Mouse (Mus musculus) C2C12 (cell line): ENCODE measurements around the gene Zfp771. TPM values are rescaled to one million over a fixed set of nuclear protein-coding genes. Genes with fewer than 3 reads are reported as not detected.

Experiments
- H3K27me3 ChIP-seq: one replicate; pipeline ENCODE4 v1.6.1; 2011; ENCODE audit not compliant: control insufficient read depth, insufficient read depth, insufficient read length
- H3K36me3 ChIP-seq: one replicate; pipeline ENCODE4 v1.6.1; 2011; ENCODE audit not compliant: control insufficient read depth, insufficient read depth
- H3K4me3 ChIP-seq: one replicate; pipeline ENCODE4 v1.5.1; 2011; ENCODE audit warnings: mild to moderate bottlenecking, control low read depth; ENCODE audit not compliant: poor library complexity, insufficient read depth, severe bottlenecking
- H3K79me2 ChIP-seq: one replicate; pipeline ENCODE4 v1.6.1; 2011; ENCODE audit not compliant: control insufficient read depth, insufficient read depth
- H3K79me3 ChIP-seq: one replicate; pipeline ENCODE4 v1.6.1; 2011; ENCODE audit warnings: low read depth, control low read depth
- H3ac ChIP-seq: one replicate; pipeline ENCODE3; 2011; ENCODE audit warnings: low read depth; ENCODE audit not compliant: control insufficient read depth, insufficient read length
- CEBPB ChIP-seq: IDR thresholded peaks from one replicate; pipeline ENCODE4 v1.6.1; 2011; ENCODE audit warnings: low read depth, mild to moderate bottlenecking, control low read depth, moderate library complexity
- CTCF ChIP-seq: IDR thresholded peaks from one replicate; pipeline ENCODE4 v1.5.1; 2011; ENCODE audit not compliant: control insufficient read depth, insufficient read depth, insufficient read length
- FOSL1 ChIP-seq: IDR thresholded peaks from one replicate; pipeline ENCODE4 v1.8.0; 2011; ENCODE audit warnings: mild to moderate bottlenecking, low read length; ENCODE audit not compliant: poor library complexity, insufficient read depth, severe bottlenecking
- MAX ChIP-seq: IDR thresholded peaks from one replicate; pipeline ENCODE4 v1.6.1; 2011; ENCODE audit warnings: mild to moderate bottlenecking, control low read depth
- MYOD1 ChIP-seq: IDR thresholded peaks from one replicate; pipeline ENCODE4 v1.6.1; 2011; ENCODE audit warnings: low read depth; ENCODE audit not compliant: control insufficient read depth, insufficient read length
- MYOG ChIP-seq: IDR thresholded peaks from one replicate; pipeline ENCODE4 v1.6.1; 2011; ENCODE audit not compliant: control insufficient read depth, insufficient read length; ENCODE audit errors: extremely low read depth
- USF1 ChIP-seq: IDR thresholded peaks from one replicate; pipeline ENCODE4 v1.6.1; 2011; ENCODE audit warnings: low read depth, mild to moderate bottlenecking, control low read depth, moderate library complexity
- polyA plus RNA-seq: library from polyadenylated mRNA; unstranded; fragments of >200 nt; fragmentation: generic; extraction: Trizol; gene quantifications from one replicate; pipeline ENCODE4 v1.2.1, GENCODE M21; 2012; ENCODE audit warnings: missing spikeins

The Zfp771 gene
- polyA plus RNA-seq, 1 experiment = 38.0 TPM

GRCm38 (mm10) chr7:127220440-127220839, 23.6 kb upstream of the Zfp771 start:
- TF ChIP-seq FOSL1 = no peak
- TF ChIP-seq CTCF = no peak
- no peak for TF ChIP-seq CEBPB
- TF ChIP-seq MYOD1 = no peak
- TF ChIP-seq USF1 = no peak
- TF ChIP-seq MYOG = no peak
- TF ChIP-seq MAX = no peak
- H3K79me3 ChIP-seq = no peaks in the 10 kb centered on the region
- H3K79me2 ChIP-seq = no peaks in the 10 kb centered on the region
- no peaks in the 10 kb centered on the region for H3K36me3 ChIP-seq
- H3K4me3 ChIP-seq = no peak overlapping the region
- H3K27me3 ChIP-seq = no peaks in the 10 kb centered on the region
- no peak overlapping the region for H3ac ChIP-seq

DNA sequence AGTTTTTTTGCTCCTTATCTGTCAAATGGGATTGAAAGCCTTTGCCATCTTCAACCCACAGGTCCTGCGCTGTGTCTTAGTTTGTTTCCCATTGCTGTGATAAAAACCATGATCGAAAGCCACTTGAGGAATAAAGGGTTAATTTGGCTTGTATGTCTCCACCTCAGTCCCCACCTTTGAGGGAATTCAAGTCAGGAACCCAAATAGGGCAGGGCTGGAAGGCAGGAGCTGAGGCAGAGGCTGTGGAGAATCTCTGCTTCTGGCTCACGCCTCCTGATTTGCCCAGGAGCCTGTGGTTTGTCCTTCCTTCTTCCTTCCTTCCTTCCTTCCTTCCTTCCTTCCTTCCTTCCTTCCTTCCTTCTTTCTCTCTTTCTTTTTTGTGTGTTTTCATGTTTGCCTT, 21.0 kb upstream of the Zfp771 start:
- TF ChIP-seq CEBPB = no peak
- TF ChIP-seq MYOD1 = no peak
- TF ChIP-seq MYOG = no peak
- no peak for TF ChIP-seq MAX
- TF ChIP-seq CTCF = no peak
- no peak for TF ChIP-seq USF1
- TF ChIP-seq FOSL1 = no peak
- Histone ChIP-seq H3K4me3 (no peak overlapping the region), H3K36me3 (no peaks in the 10 kb centered on the region), H3ac (no peak overlapping the region), H3K79me2 (no peaks in the 10 kb centered on the region), H3K79me3 (no peaks in the 10 kb centered on the region), H3K27me3 (no peaks in the 10 kb centered on the region)

DNA sequence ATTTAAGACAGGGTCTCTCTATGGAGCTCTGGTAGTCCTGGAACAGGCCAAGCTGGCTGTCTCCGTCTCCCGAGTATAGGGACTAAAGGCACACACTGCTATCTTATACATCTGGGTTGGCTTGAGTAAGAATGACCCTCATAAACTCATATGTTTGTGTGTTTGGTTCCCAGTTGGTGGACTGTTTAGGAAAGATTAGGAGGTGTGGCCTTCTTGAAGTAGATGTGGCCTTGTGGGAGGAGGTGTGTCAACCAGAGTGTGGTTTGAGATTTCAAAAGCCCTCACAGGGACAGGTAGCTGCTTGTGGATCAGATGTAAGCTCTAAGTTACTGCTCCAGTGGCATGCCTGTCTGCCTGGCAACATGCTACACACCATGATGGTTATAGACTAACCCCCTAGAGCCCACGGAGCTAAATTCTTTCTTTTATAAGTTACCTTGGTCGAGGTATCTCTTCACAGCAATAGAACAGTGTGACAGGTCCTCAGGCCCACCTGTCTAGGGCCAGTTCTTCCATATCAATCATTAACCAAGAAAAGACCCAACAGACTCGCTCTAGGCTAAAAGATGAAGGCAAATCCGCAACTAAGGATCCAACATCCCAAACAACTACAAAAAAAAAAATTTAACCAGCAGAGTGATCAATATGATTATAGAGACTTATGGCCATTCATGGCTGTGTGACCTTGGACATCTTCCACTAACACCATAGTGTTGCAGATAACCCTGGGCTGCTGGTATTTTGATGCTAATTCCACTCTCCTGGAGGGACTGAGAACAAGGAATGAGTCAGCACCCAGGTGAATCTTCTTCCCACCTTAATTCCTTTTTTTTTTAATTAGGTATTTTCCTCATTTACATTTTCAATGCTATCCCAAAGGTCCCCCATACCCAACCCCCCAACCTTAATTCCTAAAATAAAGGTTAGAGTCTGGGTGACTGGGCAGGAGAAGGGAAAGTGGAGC, 20.3 kb upstream of the Zfp771 start:
- no peaks in the 10 kb centered on the region for H3K79me3 ChIP-seq
- H3ac ChIP-seq = no peak overlapping the region
- TF ChIP-seq FOSL1 = no peak
- TF ChIP-seq CEBPB = no peak
- TF ChIP-seq USF1 = no peak
- no peak for TF ChIP-seq MYOD1
- no peak for TF ChIP-seq MAX
- TF ChIP-seq MYOG = no peak
- TF ChIP-seq CTCF = no peak
- no peaks in the 10 kb centered on the region for H3K36me3 ChIP-seq
- no peaks in the 10 kb centered on the region for H3K79me2 ChIP-seq
- H3K27me3 ChIP-seq = no peaks in the 10 kb centered on the region
- no peak overlapping the region for H3K4me3 ChIP-seq

DNA sequence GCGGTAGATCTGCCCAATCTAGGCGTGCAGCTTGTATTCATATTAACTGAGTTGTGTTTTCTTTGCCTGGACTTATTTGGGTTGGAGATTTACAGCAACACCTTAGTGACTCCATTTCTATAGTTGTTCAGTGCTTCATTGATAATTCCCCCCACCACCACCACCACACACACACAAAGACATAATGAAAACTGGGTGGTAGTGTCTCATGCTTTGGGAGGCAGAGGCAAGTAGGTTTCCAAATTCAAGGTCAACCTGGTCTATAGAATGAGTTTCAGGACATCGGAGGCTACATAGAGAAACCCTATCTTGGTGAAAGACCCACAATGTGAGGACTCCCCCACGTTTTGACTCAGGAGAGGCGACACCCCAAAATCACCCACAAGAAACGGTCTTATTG, 19.5 kb upstream of the Zfp771 start:
- no peak overlapping the region for H3ac ChIP-seq
- H3K27me3 ChIP-seq = no peaks in the 10 kb centered on the region
- H3K4me3 ChIP-seq = no peak overlapping the region
- TF ChIP-seq FOSL1 (no peak), MYOG (no peak), CEBPB (no peak), MYOD1 (no peak), USF1 (no peak)
- no peaks in the 10 kb centered on the region for H3K36me3 ChIP-seq
- no peaks in the 10 kb centered on the region for H3K79me2 ChIP-seq
- no peaks in the 10 kb centered on the region for H3K79me3 ChIP-seq

- TF ChIP-seq MYOG = no peak
- TF ChIP-seq USF1 = no peak
- no peak for TF ChIP-seq MAX
- no peak for TF ChIP-seq CEBPB
- TF ChIP-seq CTCF = no peak
- TF ChIP-seq FOSL1 = no peak
- no peak for TF ChIP-seq MYOD1
- H3K4me3 ChIP-seq = no peak overlapping the region
- peaks cover under 1% of the 10 kb centered on the region for H3K36me3 ChIP-seq
- H3K79me2 ChIP-seq = peaks cover 3% of the 10 kb centered on the region
- H3K79me3 ChIP-seq = peaks cover under 1% of the 10 kb centered on the region
- no peak overlapping the region for H3ac ChIP-seq
- H3K27me3 ChIP-seq = no peaks in the 10 kb centered on the region
These were observed 18.7 kb upstream of the Zfp771 start for GRCm38 (mm10) chr7:127225147-127225995.
